Mouse (Mus musculus) thymus, postnatal 0 days (tissue): ENCODE measurements around the gene Mettl26. TPM values are rescaled to one million over a fixed set of nuclear protein-coding genes. Genes with fewer than 3 reads are reported as not detected.

Experiments used
- DNase-seq: peaks from one replicate; pipeline ENCODE4 v3.0.0-alpha.2; 2015; ENCODE audit warnings: low spot score
- polyA plus RNA-seq: library from polyadenylated mRNA; unstranded; fragments of >200 nt; fragmentation: Nextera tagmentation; extraction: Ambion mirVana; gene quantifications from 2 replicates; pipeline ENCODE4 v1.2.1, GENCODE M21; 2015

Mettl26 gene
- polyA plus RNA-seq, 1 experiment from 2014 or later = 47.0 TPM

- DNase-seq = peak; percentile 59
Measured at GRCm38 (mm10) chr17:25837076-25837410, 37.8 kb upstream of the Mettl26 start, which contains the start of gene Rhbdl1. TSS of gene Rhbdl1 (minus strand) at chr17:25837295.

GRCm38 (mm10) chr17:25837533-25837932, 37.3 kb upstream of the Mettl26 start:
- DNase-seq = no peak

GRCm38 (mm10) chr17:25838904-25839303, 36.0 kb upstream of the Mettl26 start:
- no peak for DNase-seq

- no peak for DNase-seq
Measured at GRCm38 (mm10) chr17:25839455-25840235, 35.2 kb upstream of the Mettl26 start.

GRCm38 (mm10) chr17:25840519-25840918, 34.4 kb upstream of the Mettl26 start:
- DNase-seq = no peak

GRCm38 (mm10) chr17:25841117-25841880, 33.6 kb upstream of the Mettl26 start, which contains the start of gene Gm20683:
TSS of gene Gm20683 (minus strand) at chr17:25841763.
- no peak for DNase-seq

- no peak for DNase-seq
Measured at GRCm38 (mm10) chr17:25842509-25842908, 32.4 kb upstream of the Mettl26 start.

- DNase-seq = no peak
Measured at GRCm38 (mm10) chr17:25843122-25843521, 31.8 kb upstream of the Mettl26 start.

- DNase-seq = no peak
Measured at GRCm38 (mm10) chr17:25843636-25844395, 31.1 kb upstream of the Mettl26 start.

GRCm38 (mm10) chr17:25844396-25844901, 30.4 kb upstream of the Mettl26 start, which contains the start of gene Rhot2:
TSS of gene Rhot2 (minus strand) at chr17:25844851.
- peak; percentile 97 for DNase-seq

GRCm38 (mm10) chr17:25860229-25860628, 14.6 kb upstream of the Mettl26 start:
- DNase-seq = no peak

GRCm38 (mm10) chr17:25860832-25861703, 13.8 kb upstream of the Mettl26 start, which contains the start of gene Wdr90:
TSS of gene Wdr90 (minus strand) at chr17:25861501.
- DNase-seq = peak; percentile 95

- DNase-seq = no peak
Measured at GRCm38 (mm10) chr17:25861704-25862612, 12.9 kb upstream of the Mettl26 start.

- no peak for DNase-seq
Measured at GRCm38 (mm10) chr17:25863681-25864080, 11.2 kb upstream of the Mettl26 start.

GRCm38 (mm10) chr17:25864311-25864710, 10.6 kb upstream of the Mettl26 start:
- DNase-seq = no peak

- DNase-seq = no peak
Measured at GRCm38 (mm10) chr17:25865288-25865687, 9.6 kb upstream of the Mettl26 start.

GRCm38 (mm10) chr17:25866172-25866571, 8.7 kb upstream of the Mettl26 start:
- DNase-seq = no peak

- DNase-seq = peak; percentile 53
Measured at GRCm38 (mm10) chr17:25867509-25867835, 7.4 kb upstream of the Mettl26 start.

GRCm38 (mm10) chr17:25867836-25868600, 6.9 kb upstream of the Mettl26 start:
- no peak for DNase-seq
